Mouse (Mus musculus) heart, embryonic 12.5 days (tissue): ENCODE measurements around the gene Hipk2. TPM values are rescaled to one million over a fixed set of nuclear protein-coding genes. Genes with fewer than 3 reads are reported as not detected.

Source experiments
- ATAC-seq: fragments of 200-750 bp; cut with Nextera tagmentation; 2 replicates; pipeline ENCODE4 v1.8.0; 2017; ENCODE audit warnings: moderate TSS enrichment, moderate library complexity; ENCODE audit not compliant: insufficient number of reproducible peaks, low FRiP score
- H3K27ac ChIP-seq: fragments of 300-500 bp; sonication (generic); 2 replicates; pipeline ENCODE4 v1.5.1; 2016; ENCODE audit warnings: mild to moderate bottlenecking, moderate library complexity; ENCODE audit not compliant: poor library complexity, severe bottlenecking
- H3K27me3 ChIP-seq: fragments of 300-500 bp; sonication (generic); replicated peaks from 2 replicates; pipeline ENCODE4 v1.6.1; 2016; ENCODE audit warnings: mild to moderate bottlenecking, moderate library complexity
- H3K36me3 ChIP-seq: fragments of 300-500 bp; sonication (generic); 2 replicates; pipeline ENCODE4 v1.6.1; 2016; ENCODE audit warnings: mild to moderate bottlenecking, moderate library complexity
- H3K4me1 ChIP-seq: fragments of 300-500 bp; sonication (generic); replicated peaks from 2 replicates; pipeline ENCODE4 v1.6.1; 2016; ENCODE audit warnings: mild to moderate bottlenecking
- H3K4me2 ChIP-seq: fragments of 300-500 bp; sonication (generic); 2 replicates; pipeline ENCODE4 v1.6.1; 2016; ENCODE audit warnings: mild to moderate bottlenecking, moderate library complexity
- H3K4me3 ChIP-seq: fragments of 300-500 bp; sonication (generic); 2 replicates; pipeline ENCODE4 v1.5.1; 2016; ENCODE audit warnings: mild to moderate bottlenecking
- H3K9ac ChIP-seq: fragments of 300-500 bp; sonication (generic); 2 replicates; pipeline ENCODE4 v1.6.1; 2016; ENCODE audit warnings: mild to moderate bottlenecking, moderate library complexity
- H3K9me3 ChIP-seq: fragments of 300-500 bp; sonication (generic); replicated peaks from 2 replicates; pipeline ENCODE4 v1.6.1; 2016; ENCODE audit warnings: mild to moderate bottlenecking, moderate library complexity
- WGBS: fragments of 180-500 bp; shearing (Covaris S2); methylation state at CpG from one replicate; pipeline ENCODE4 v1.1.7; 2016; 5-methylcytosine and 5-hydroxymethylcytosine counted together
- polyA plus RNA-seq: library from polyadenylated mRNA; unstranded; fragments of >200 nt; fragmentation: Nextera tagmentation; extraction: Ambion mirVana; gene quantifications from 2 replicates; pipeline ENCODE4 v1.2.1, GENCODE M21; 2016

Gene Hipk2
- polyA plus RNA-seq, 1 experiment from 2014 or later: 12.5 TPM

GRCm38 (mm10) chr6:38752495-38752894 lies 123.5 kb downstream of the Hipk2 start:
- Histone ChIP-seq H3K4me2 (no peak overlapping the region), H3K27ac (no peak overlapping the region), H3K9ac (no peak overlapping the region), H3K9me3 (no peaks in the 10 kb centered on the region), H3K36me3 (no peaks in the 10 kb centered on the region), H3K4me1 (peaks cover 41% of the 10 kb centered on the region), H3K4me3 (no peak overlapping the region), H3K27me3 (no peaks in the 10 kb centered on the region)
- no peak for ATAC-seq
- 79% methylated on average over 6 of the region's 6 CpGs for WGBS

- H3K4me1 ChIP-seq: peaks cover 19% of the 10 kb centered on the region
- no peaks in the 10 kb centered on the region for H3K27me3 ChIP-seq
- H3K4me3 ChIP-seq: no peak overlapping the region
- no peak overlapping the region for H3K4me2 ChIP-seq
- no peak overlapping the region for H3K9ac ChIP-seq
- peaks cover 32% of the 10 kb centered on the region for H3K36me3 ChIP-seq
- ATAC-seq: no peak
- 51% methylated on average over 4 of the region's 4 CpGs for WGBS
- H3K27ac ChIP-seq: no peak overlapping the region
- H3K9me3 ChIP-seq: no peaks in the 10 kb centered on the region
These were observed 127.9 kb downstream of the Hipk2 start for GRCm38 (mm10) chr6:38748037-38748436.

- H3K9me3 ChIP-seq: no peaks in the 10 kb centered on the region
- peaks cover 14% of the 10 kb centered on the region; the same call in 1 of the 2 replicates for H3K4me1 ChIP-seq
- H3K36me3 ChIP-seq: peaks cover 53% of the 10 kb centered on the region
- H3K27me3 ChIP-seq: no peaks in the 10 kb centered on the region
- WGBS: 91% methylated on average over 7 of the region's 7 CpGs
- no peak for ATAC-seq
- H3K4me2 ChIP-seq: no peak overlapping the region
- H3K4me3 ChIP-seq: no peak overlapping the region
- no peak overlapping the region for H3K9ac ChIP-seq
- H3K27ac ChIP-seq: no peak overlapping the region
These were observed 132.6 kb downstream of the Hipk2 start for GRCm38 (mm10) chr6:38743351-38743750.

- Histone ChIP-seq H3K4me2 (no peak overlapping the region), H3K4me3 (no peak overlapping the region), H3K27ac (no peak overlapping the region), H3K9me3 (no peaks in the 10 kb centered on the region), H3K4me1 (peaks cover 19% of the 10 kb centered on the region), H3K9ac (no peak overlapping the region), H3K36me3 (peaks cover 53% of the 10 kb centered on the region), H3K27me3 (no peaks in the 10 kb centered on the region)
- no peak for ATAC-seq
- WGBS: 86% methylated on average over 3 of the region's 3 CpGs
These were observed 133.5 kb downstream of the Hipk2 start for GRCm38 (mm10) chr6:38742441-38742840.

- WGBS: 92% methylated on average over 3 of the region's 3 CpGs
- Histone ChIP-seq H3K36me3 (peaks cover 54% of the 10 kb centered on the region), H3K4me1 (peaks cover 21% of the 10 kb centered on the region), H3K9ac (no peak overlapping the region), H3K9me3 (no peaks in the 10 kb centered on the region), H3K4me3 (no peak overlapping the region), H3K4me2 (no peak overlapping the region), H3K27me3 (no peaks in the 10 kb centered on the region), H3K27ac (no peak overlapping the region)
- no peak for ATAC-seq
These were observed 134.9 kb downstream of the Hipk2 start for GRCm38 (mm10) chr6:38741024-38741423.

GRCm38 (mm10) chr6:38739266-38739665 lies 136.7 kb downstream of the Hipk2 start:
- Histone ChIP-seq H3K27ac (no peak overlapping the region), H3K9ac (no peak overlapping the region), H3K27me3 (no peaks in the 10 kb centered on the region), H3K9me3 (no peaks in the 10 kb centered on the region), H3K4me2 (no peak overlapping the region), H3K4me3 (no peak overlapping the region), H3K4me1 (peaks cover 21% of the 10 kb centered on the region), H3K36me3 (peaks cover 50% of the 10 kb centered on the region)
- WGBS: 27% methylated on average over 3 of the region's 3 CpGs
- ATAC-seq: no peak

- 35% methylated on average over 2 of the region's 2 CpGs for whole genome bisulfite sequencing
- ATAC-seq: no peak
- Histone ChIP-seq H3K36me3 (peaks cover 48% of the 10 kb centered on the region), H3K9me3 (no peaks in the 10 kb centered on the region), H3K4me1 (peaks cover 21% of the 10 kb centered on the region), H3K27ac (no peak overlapping the region), H3K9ac (no peak overlapping the region), H3K4me3 (no peak overlapping the region), H3K4me2 (no peak overlapping the region), H3K27me3 (no peaks in the 10 kb centered on the region)
These were observed 138.2 kb downstream of the Hipk2 start for GRCm38 (mm10) chr6:38737763-38738162.

- 22% methylated on average over 4 of the region's 4 CpGs for WGBS
- no peak overlapping the region for H3K27ac ChIP-seq
- H3K4me1 ChIP-seq: peaks cover 17% of the 10 kb centered on the region
- no peaks in the 10 kb centered on the region for H3K27me3 ChIP-seq
- H3K9ac ChIP-seq: no peak overlapping the region
- no peaks in the 10 kb centered on the region for H3K9me3 ChIP-seq
- no peak overlapping the region for H3K4me3 ChIP-seq
- no peak overlapping the region for H3K4me2 ChIP-seq
- peaks cover 40% of the 10 kb centered on the region for H3K36me3 ChIP-seq
- peak; percentile 70; the same call in 1 of the 2 replicates for ATAC-seq
These were observed 139.7 kb downstream of the Hipk2 start for GRCm38 (mm10) chr6:38736240-38736639.

GRCm38 (mm10) chr6:38732681-38733080 lies 143.3 kb downstream of the Hipk2 start:
- 79% methylated on average over 3 of the region's 3 CpGs for WGBS

GRCm38 (mm10) chr6:38730169-38731146 lies 145.5 kb downstream of the Hipk2 start:
- Histone ChIP-seq H3K27ac (0 out of 2 replicates have a peak overlapping the region, but pooled peaks have one; percentile 2), H3K9me3 (no peaks in the 10 kb centered on the region), H3K4me1 (peaks cover 8% of the 10 kb centered on the region; the same call in 1 of the 2 replicates), H3K36me3 (peaks cover 53% of the 10 kb centered on the region), H3K9ac (no peak overlapping the region), H3K4me3 (no peak overlapping the region), H3K27me3 (no peaks in the 10 kb centered on the region), H3K4me2 (no peak overlapping the region)
- WGBS: 84% methylated on average over 15 of the region's 15 CpGs
- ATAC-seq: no peak

More at GRCm38 (mm10) chr6:38732681-38733080, 143.3 kb downstream of the Hipk2 start:
- Histone ChIP-seq H3K27ac (no peak overlapping the region), H3K36me3 (peaks cover 61% of the 10 kb centered on the region), H3K9me3 (no peaks in the 10 kb centered on the region), H3K9ac (no peak overlapping the region), H3K4me3 (no peak overlapping the region), H3K4me2 (no peak overlapping the region), H3K4me1 (peaks cover 14% of the 10 kb centered on the region), H3K27me3 (no peaks in the 10 kb centered on the region)
- ATAC-seq: no peak

GRCm38 (mm10) chr6:38725515-38725914 lies 150.4 kb downstream of the Hipk2 start:
- H3K36me3 ChIP-seq: peaks cover 37% of the 10 kb centered on the region
- no peak for ATAC-seq
- H3K9me3 ChIP-seq: no peaks in the 10 kb centered on the region
- H3K27ac ChIP-seq: no peak overlapping the region
- H3K4me1 ChIP-seq: peaks cover 4% of the 10 kb centered on the region; the same call in 1 of the 2 replicates
- H3K4me3 ChIP-seq: no peak overlapping the region
- 92% methylated on average over 3 of the region's 3 CpGs for WGBS
- H3K4me2 ChIP-seq: no peak overlapping the region
- no peak overlapping the region for H3K9ac ChIP-seq
- no peaks in the 10 kb centered on the region for H3K27me3 ChIP-seq
